Mouse (Mus musculus): Measurements from ENCODE around the gene Scarf1.

DNA sequence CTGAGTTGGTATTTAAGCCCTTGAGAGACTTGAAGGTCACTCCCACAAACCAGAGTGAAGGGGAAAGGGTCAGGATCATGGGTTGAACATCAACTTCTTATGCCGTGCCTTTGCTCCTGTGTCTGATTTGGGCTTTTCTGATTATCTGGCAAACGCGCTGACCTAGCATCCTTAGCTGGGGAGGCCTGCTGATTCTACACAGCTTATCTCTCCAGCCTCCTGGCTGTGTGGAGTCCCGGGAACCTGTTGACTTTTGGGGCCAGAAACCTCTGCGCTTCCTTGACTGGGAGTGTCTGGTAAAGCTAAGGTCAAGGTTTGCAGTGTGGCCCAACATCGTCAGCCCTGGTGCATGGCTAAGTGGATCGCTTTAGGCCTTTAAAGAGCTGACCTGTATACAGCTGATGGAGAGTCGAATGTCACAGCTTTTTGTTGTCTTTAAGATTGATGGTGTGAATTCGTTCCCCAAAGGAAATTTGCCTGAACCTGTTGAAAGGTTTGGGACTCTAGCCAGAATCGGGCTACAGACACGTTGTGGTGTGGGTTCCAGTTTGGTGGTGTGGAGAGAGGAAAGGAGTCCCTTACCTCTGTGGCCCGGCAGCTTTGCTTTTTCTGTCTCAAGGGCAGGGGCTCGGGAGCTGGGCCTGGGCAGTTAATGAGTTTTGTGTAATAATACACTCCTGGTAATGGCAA, 21.9 kb downstream of the Scarf1 start:
- TF ChIP-seq POLR2A (IDR thresholded peaks at IDR 0.05; ENCODE audit: borderline replicate concordance, low read depth, low read length) (no peak), CTCF (IDR thresholded peaks at IDR 0.05; ENCODE audit: low read depth, low read length) (no peak)

All from bone marrow macrophage, adult 2 months (primary cell).